Mouse (Mus musculus): ENCODE results near the gene D630036H23Rik. TPM values are rescaled to one million over a fixed set of nuclear protein-coding genes. Genes with fewer than 3 reads are reported as not detected.
A peak's percentile ranks its signal among the peaks of the same experiment; 100 is the strongest.
"Not testable (repeated sequence)": the region's sequence is repeated elsewhere in the genome, so short reads cannot be mapped to it uniquely, and the experiment has no call there.

The D630036H23Rik gene
- polyA plus RNA-seq (2012; rRNA removed) = 1.0 and 1.1 TPM in 2 replicates

DNA sequence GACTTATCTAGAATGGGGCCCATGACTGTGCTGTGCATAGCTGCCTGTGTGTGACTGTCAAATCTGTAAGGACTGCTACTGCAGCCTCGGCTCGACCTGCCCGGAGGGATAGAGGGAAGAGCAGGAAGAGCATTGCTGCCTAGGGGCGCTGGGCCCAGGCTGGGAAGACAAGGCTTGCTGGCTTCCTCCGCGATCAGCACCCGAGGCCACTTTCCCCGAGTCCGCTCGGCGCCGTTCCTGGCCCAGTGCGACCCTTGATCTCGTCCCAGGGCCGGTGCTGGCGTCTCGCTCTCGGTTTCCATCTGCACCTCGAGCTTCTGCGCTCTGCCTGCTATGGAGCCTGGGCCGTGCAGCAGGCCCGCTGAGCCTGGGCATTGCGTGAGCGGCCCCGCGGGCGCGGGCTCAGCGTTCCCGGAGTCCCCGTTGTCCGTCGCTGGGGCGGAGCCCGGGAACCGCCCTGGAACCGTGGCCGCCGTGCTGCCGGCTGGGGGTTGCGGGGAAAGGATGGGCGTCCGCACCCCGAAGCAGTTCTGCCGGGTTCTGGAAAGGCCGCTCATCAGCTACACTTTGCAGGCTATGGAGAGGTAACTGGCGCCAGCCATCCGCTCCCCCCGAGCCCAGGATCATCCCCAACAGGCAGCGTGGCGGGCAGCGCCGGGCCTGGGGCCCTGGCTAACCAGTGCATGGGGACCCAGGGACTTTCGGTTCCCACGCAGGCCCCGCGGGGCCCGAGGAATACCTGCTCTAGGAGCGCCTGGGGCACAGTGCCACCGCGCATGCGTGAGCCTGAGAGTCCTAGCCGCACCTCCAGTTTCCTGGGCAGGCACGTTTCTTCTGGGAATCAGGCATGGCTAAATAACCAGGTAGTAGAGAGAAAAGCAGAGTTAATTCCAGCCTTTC is at the start of gene D630036H23Rik, which contains the start of gene Ispd:
D630036H23Rik (minus strand) TSS at position 741 of the 900 bp plus-strand sequence.
Ispd (plus strand) TSS at position 10 of the 900 bp plus-strand sequence.
- TF ChIP-seq POLR2A (IDR thresholded peaks at IDR 0.05; ENCODE audit: extremely low read depth, insufficient read depth, low read length) (peak; percentile 81), CTCF (IDR thresholded peaks at IDR 0.05; ENCODE audit: extremely low read depth, insufficient read depth, low read length) (no peak)
- no peaks in the 10 kb centered on the region; the same call in 1 of the 2 replicates for H3K4me1 ChIP-seq (ENCODE audit: control insufficient read depth, insufficient read depth, low read length)
- peak within 1 kb of the TSS; percentile 98 for H3K27ac ChIP-seq (ENCODE audit: insufficient read depth, low read length)
- H3K4me3 ChIP-seq (ENCODE audit: insufficient read depth, low read length) = peak within 1 kb of the TSS; percentile 50

DNA sequence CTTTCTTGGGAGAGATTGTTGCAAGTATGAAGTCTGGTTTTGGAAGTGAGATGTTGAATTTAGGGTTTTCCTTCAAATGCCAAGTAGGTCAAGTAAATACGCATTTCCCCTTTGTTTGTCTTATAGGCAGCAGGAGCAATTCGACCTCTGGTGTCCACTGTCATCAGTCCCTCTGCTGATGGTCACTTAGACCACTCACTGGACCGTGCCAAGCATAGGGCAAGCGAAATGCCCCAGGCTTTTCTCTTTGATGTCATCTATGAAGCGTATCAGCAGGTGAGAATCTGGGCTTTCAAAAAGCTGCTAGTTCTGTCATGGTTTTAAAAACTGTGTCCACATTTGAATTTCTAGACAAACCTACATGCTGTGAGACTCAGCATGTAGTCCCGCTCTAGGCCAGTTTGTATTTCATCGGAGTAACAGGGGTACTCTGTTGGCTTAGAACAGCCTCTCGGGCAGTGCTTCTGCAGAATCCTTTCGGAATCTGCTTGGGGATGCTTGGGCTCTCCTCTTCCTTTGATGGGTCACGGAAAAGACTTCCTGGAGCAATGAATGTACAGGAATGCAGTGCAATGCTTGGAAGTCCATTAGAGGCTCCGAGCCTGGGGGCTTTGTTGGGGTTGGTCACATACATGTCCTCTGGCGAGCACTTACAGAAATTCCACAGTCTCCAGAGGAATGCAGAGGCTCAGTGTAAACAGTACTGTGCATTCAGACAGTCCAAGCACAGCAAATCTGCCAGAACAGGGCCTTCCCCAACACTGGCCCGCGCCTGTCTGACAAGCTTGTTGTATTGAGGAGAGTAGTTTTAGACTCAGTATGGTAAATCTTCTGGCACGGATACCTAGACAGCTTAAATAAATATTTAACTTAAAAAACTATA is 44.4 kb upstream of the D630036H23Rik start:
- no peaks in the 10 kb centered on the region for H3K4me1 ChIP-seq (ENCODE audit: control insufficient read depth, insufficient read depth, low read length)
- TF ChIP-seq CTCF (IDR thresholded peaks at IDR 0.05; ENCODE audit: extremely low read depth, insufficient read depth, low read length) (no peak), POLR2A (IDR thresholded peaks at IDR 0.05; ENCODE audit: extremely low read depth, insufficient read depth, low read length) (no peak)
- H3K27ac ChIP-seq (ENCODE audit: insufficient read depth, low read length) = no peak overlapping the region
- no peak overlapping the region for H3K4me3 ChIP-seq (ENCODE audit: insufficient read depth, low read length)

- TF ChIP-seq CTCF (IDR thresholded peaks at IDR 0.05; ENCODE audit: extremely low read depth, insufficient read depth, low read length) = no peak
- TF ChIP-seq POLR2A (IDR thresholded peaks at IDR 0.05; ENCODE audit: extremely low read depth, insufficient read depth, low read length) = no peak
- Histone ChIP-seq H3K27ac (ENCODE audit: insufficient read depth, low read length) (no peak overlapping the region), H3K4me1 (ENCODE audit: control insufficient read depth, insufficient read depth, low read length) (no peaks in the 10 kb centered on the region), H3K4me3 (ENCODE audit: insufficient read depth, low read length) (no peak overlapping the region)
Observed at GRCm38 (mm10) chr12:36425258-36425657, 43.3 kb upstream of the D630036H23Rik start.

GRCm38 (mm10) chr12:36423677-36424076 is 41.7 kb upstream of the D630036H23Rik start:
- no peak overlapping the region for H3K4me3 ChIP-seq (ENCODE audit: insufficient read depth, low read length)
- no peaks in the 10 kb centered on the region for H3K4me1 ChIP-seq (ENCODE audit: control insufficient read depth, insufficient read depth, low read length)
- no peak overlapping the region for H3K27ac ChIP-seq (ENCODE audit: insufficient read depth, low read length)
- TF ChIP-seq CTCF (IDR thresholded peaks at IDR 0.05; ENCODE audit: extremely low read depth, insufficient read depth, low read length) (no peak), POLR2A (IDR thresholded peaks at IDR 0.05; ENCODE audit: extremely low read depth, insufficient read depth, low read length) (no peak)

- no peaks in the 10 kb centered on the region; the same call in 1 of the 2 replicates for H3K4me1 ChIP-seq (ENCODE audit: control insufficient read depth, insufficient read depth, low read length)
- no peak overlapping the region for H3K4me3 ChIP-seq (ENCODE audit: insufficient read depth, low read length)
- H3K27ac ChIP-seq (ENCODE audit: insufficient read depth, low read length) = no peak overlapping the region
- TF ChIP-seq CTCF (IDR thresholded peaks at IDR 0.05; ENCODE audit: extremely low read depth, insufficient read depth, low read length) (no peak), POLR2A (IDR thresholded peaks at IDR 0.05; ENCODE audit: extremely low read depth, insufficient read depth, low read length) (no peak)
Observed at GRCm38 (mm10) chr12:36395115-36395514, 13.1 kb upstream of the D630036H23Rik start.

GRCm38 (mm10) chr12:36386991-36387390 is 5.0 kb upstream of the D630036H23Rik start:
- Histone ChIP-seq H3K27ac (ENCODE audit: insufficient read depth, low read length) (no peak overlapping the region), H3K4me3 (ENCODE audit: insufficient read depth, low read length) (no peak overlapping the region), H3K4me1 (ENCODE audit: control insufficient read depth, insufficient read depth, low read length) (no peaks in the 10 kb centered on the region)
- TF ChIP-seq POLR2A (IDR thresholded peaks at IDR 0.05; ENCODE audit: extremely low read depth, insufficient read depth, low read length) (no peak), CTCF (IDR thresholded peaks at IDR 0.05; ENCODE audit: extremely low read depth, insufficient read depth, low read length) (no peak)

DNA sequence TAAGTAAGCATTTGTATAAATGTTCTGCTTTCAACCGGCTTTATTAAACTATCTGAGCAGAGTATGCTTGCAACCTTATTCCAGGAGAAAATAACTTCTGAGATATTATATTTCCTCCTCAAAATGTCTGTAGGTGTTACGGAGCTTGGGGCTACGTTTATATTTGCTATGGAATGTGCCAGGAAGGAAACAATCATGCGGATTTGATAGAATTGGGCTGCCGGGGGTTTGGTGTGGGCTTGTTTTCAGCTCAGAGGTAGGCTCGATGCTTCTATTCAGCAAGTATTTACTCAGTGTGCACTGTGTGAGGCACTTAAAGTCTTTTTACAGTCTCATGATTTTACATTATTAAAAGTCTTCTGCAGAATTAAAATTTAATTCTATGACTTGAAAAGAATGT is 3.4 kb upstream of the D630036H23Rik start:
- no peak overlapping the region for H3K4me3 ChIP-seq (ENCODE audit: insufficient read depth, low read length)
- TF ChIP-seq CTCF (IDR thresholded peaks at IDR 0.05; ENCODE audit: extremely low read depth, insufficient read depth, low read length) (no peak), POLR2A (IDR thresholded peaks at IDR 0.05; ENCODE audit: extremely low read depth, insufficient read depth, low read length) (no peak)
- H3K4me1 ChIP-seq (ENCODE audit: control insufficient read depth, insufficient read depth, low read length) = no peaks in the 10 kb centered on the region; the same call in 1 of the 2 replicates
- no peak overlapping the region for H3K27ac ChIP-seq (ENCODE audit: insufficient read depth, low read length)

DNA sequence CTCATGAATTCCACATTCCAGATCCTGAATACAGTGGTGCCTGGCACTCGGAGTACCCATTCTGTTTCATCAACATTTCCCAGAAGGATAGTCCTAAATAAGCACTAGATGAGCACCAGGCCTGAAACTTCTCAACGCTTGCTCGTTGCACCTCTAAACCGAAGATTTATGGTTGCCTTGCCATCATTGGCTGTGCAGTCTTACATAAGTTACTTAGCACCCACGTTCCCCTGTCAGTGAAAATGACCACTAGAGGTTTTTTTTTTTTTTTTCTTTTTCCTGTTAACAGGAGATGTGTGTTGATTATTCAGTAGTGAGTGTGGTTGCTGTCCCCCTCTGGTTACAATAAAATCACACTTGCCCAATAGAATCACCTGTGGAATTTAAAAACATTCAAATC is 1.2 kb downstream of the D630036H23Rik start:
- Histone ChIP-seq H3K27ac (ENCODE audit: insufficient read depth, low read length) (0 out of 2 replicates have a peak overlapping the region, but pooled peaks have one; percentile 98), H3K4me1 (ENCODE audit: control insufficient read depth, insufficient read depth, low read length) (no peaks in the 10 kb centered on the region; the same call in 1 of the 2 replicates), H3K4me3 (ENCODE audit: insufficient read depth, low read length) (no peak overlapping the region; the same call in 1 of the 2 replicates)
- TF ChIP-seq POLR2A (IDR thresholded peaks at IDR 0.05; ENCODE audit: extremely low read depth, insufficient read depth, low read length) (no peak), CTCF (IDR thresholded peaks at IDR 0.05; ENCODE audit: extremely low read depth, insufficient read depth, low read length) (no peak)

GRCm38 (mm10) chr12:36380254-36380653 is 1.7 kb downstream of the D630036H23Rik start:
- no peak overlapping the region for H3K4me3 ChIP-seq (ENCODE audit: insufficient read depth, low read length)
- H3K4me1 ChIP-seq (ENCODE audit: control insufficient read depth, insufficient read depth, low read length) = no peaks in the 10 kb centered on the region; the same call in 1 of the 2 replicates
- TF ChIP-seq POLR2A (IDR thresholded peaks at IDR 0.05; ENCODE audit: extremely low read depth, insufficient read depth, low read length) (no peak), CTCF (IDR thresholded peaks at IDR 0.05; ENCODE audit: extremely low read depth, insufficient read depth, low read length) (no peak)
- H3K27ac ChIP-seq (ENCODE audit: insufficient read depth, low read length) = no peak overlapping the region

GRCm38 (mm10) chr12:36376391-36376790 is 5.6 kb downstream of the D630036H23Rik start:
- not testable (repeated sequence) for H3K27ac ChIP-seq (ENCODE audit: insufficient read depth, low read length); H3K4me1 ChIP-seq (ENCODE audit: control insufficient read depth, insufficient read depth, low read length)

More at GRCm38 (mm10) chr12:36376391-36376790, 5.6 kb downstream of the D630036H23Rik start:
- H3K4me3 ChIP-seq (ENCODE audit: insufficient read depth, low read length) = not testable (repeated sequence)
